Mouse (Mus musculus) heart, adult 2 months (tissue): ENCODE results near the gene Agap3. TPM values are rescaled to one million over a fixed set of nuclear protein-coding genes. Genes with fewer than 3 reads are reported as not detected.

Experiments
- DNase-seq, 2 experiments: peaks; one replicate each; pipeline ENCODE4 v3.0.0; 2021
- H3K27ac ChIP-seq: fragments of 200-600 bp; 2 replicates; pipeline ENCODE4 v1.8.1; 2022
- H3K27me3 ChIP-seq: fragments of 200-500 bp; 2 replicates; pipeline ENCODE4 v1.6.1; 2012; ENCODE audit warnings: mild to moderate bottlenecking, low read length, inconsistent platforms, mixed read lengths; ENCODE audit not compliant: control insufficient read depth, insufficient read depth
- H3K36me3 ChIP-seq: fragments of 200-500 bp; 2 replicates; pipeline ENCODE4 v1.6.1; 2012; ENCODE audit warnings: low read length, inconsistent platforms; ENCODE audit not compliant: control insufficient read depth, insufficient read depth
- H3K4me1 ChIP-seq: fragments of 200-500 bp; 2 replicates; pipeline ENCODE4 v1.6.1; 2011; ENCODE audit warnings: low read length; ENCODE audit not compliant: control insufficient read depth, insufficient read depth
- H3K4me3 ChIP-seq: fragments of 200-600 bp; 2 replicates; pipeline ENCODE4 v1.8.1; 2022
- H3K79me2 ChIP-seq: fragments of 200-500 bp; replicated peaks from 2 replicates; pipeline ENCODE4 v1.6.1; 2012; ENCODE audit warnings: mild to moderate bottlenecking, inconsistent platforms, low read length, moderate library complexity, mixed read lengths; ENCODE audit not compliant: control insufficient read depth, insufficient read depth
- H3K9ac ChIP-seq: fragments of 200-500 bp; 2 replicates; pipeline ENCODE4 v1.6.1; 2012; ENCODE audit warnings: low read depth, mild to moderate bottlenecking, control low read depth, inconsistent platforms, low read length, mixed read lengths
- CTCF ChIP-seq: fragments of 200-600 bp; IDR thresholded peaks from 2 replicates; pipeline ENCODE4 v1.8.1; 2022; ENCODE audit warnings: antibody characterized with exemption, mild to moderate bottlenecking, moderate library complexity
- EP300 ChIP-seq: fragments of 200-500 bp; IDR thresholded peaks from 2 replicates; pipeline ENCODE4 v1.6.1; 2011; ENCODE audit warnings: low read depth, low read length, control low read depth; ENCODE audit not compliant: insufficient read depth
- POLR2A ChIP-seq: fragments of 200-500 bp; IDR thresholded peaks from 2 replicates; pipeline ENCODE4 v1.6.1; 2011; ENCODE audit warnings: mild to moderate bottlenecking, low read depth, low read length, control low read depth; ENCODE audit not compliant: insufficient read depth
- WGBS: fragments of 180-500 bp; shearing (Covaris S2); methylation state at CpG from one replicate; pipeline ENCODE4 v1.1.7; 2018; 5-methylcytosine and 5-hydroxymethylcytosine counted together
- intact Hi-C: fragments of 180-260 bp; cut with DNase I; formaldehyde crosslinking; loops from one replicate; pipeline ENCODE4 v1.15.1; 2025
- polyA plus RNA-seq: library from polyadenylated mRNA; depleted of rRNA; stranded (reverse); fragments of >200 nt; gene quantifications from 2 replicates; pipeline ENCODE4 v1.2.3, GENCODE M21; 2012
- total RNA-seq, 2 experiments: library from RNA; stranded (reverse); gene quantifications; 2 replicates each; pipeline ENCODE4 v1.2.3; 2021

The Agap3 gene
- total and polyA plus RNA-seq, 3 experiments, result 88.4 to 103 (median 102) TPM

DNA sequence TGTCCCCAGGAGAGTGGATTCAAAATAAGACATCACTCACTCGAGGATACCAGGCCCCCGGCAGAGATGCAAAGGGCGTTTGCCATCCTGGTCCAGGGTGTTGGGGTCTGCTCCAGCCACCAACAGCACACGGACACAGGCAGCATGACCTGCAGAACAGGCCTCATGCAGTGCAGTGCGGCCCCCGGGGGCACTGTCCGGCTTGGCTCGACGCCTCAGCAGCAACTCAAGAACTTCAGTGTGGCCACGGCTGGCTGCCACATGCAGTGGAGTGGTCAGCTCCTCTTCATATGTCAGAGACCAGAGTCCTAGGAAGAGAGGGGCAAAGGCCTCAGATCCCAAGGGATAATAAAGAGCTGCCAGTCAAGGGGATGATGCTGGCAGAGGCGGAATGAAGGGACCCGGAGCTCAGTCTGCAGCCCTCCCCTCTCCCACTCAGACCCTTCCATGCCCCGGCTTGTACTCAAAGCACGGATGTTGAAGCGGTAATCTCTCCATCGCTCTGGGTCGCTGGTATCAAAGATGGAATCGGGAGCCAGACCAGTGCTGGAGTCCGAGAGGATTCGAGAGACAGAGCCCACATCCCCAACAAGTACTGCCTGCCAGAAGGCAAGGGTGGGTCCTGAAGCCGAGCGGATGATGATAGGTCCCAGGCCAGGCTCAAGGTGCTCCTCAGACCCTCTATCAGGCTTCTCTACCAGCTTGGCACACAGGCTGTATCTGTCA, 87.8 kb downstream of the Agap3 start:
- H3K4me3 ChIP-seq, result peak overlapping the region; percentile 46
- H3K27ac ChIP-seq, result peak overlapping the region; percentile 90
- no peaks in the 10 kb centered on the region for H3K79me2 ChIP-seq
- intact Hi-C loops, result loop anchor here (5.0 kb wide), 1 partner anchor 38 kb away; the partner anchor contains the start of gene Abcf2
- H3K27me3 ChIP-seq, result no peaks in the 10 kb centered on the region
- H3K36me3 ChIP-seq, result no peaks in the 10 kb centered on the region
- H3K4me1 ChIP-seq, result peaks cover 5% of the 10 kb centered on the region
- DNase-seq, result no peak
- H3K9ac ChIP-seq, result peak overlapping the region; percentile 71
- TF ChIP-seq EP300 (no peak), CTCF (no peak), POLR2A (no peak)
- 56% methylated on average over 22 of the region's 22 CpGs for WGBS

DNA sequence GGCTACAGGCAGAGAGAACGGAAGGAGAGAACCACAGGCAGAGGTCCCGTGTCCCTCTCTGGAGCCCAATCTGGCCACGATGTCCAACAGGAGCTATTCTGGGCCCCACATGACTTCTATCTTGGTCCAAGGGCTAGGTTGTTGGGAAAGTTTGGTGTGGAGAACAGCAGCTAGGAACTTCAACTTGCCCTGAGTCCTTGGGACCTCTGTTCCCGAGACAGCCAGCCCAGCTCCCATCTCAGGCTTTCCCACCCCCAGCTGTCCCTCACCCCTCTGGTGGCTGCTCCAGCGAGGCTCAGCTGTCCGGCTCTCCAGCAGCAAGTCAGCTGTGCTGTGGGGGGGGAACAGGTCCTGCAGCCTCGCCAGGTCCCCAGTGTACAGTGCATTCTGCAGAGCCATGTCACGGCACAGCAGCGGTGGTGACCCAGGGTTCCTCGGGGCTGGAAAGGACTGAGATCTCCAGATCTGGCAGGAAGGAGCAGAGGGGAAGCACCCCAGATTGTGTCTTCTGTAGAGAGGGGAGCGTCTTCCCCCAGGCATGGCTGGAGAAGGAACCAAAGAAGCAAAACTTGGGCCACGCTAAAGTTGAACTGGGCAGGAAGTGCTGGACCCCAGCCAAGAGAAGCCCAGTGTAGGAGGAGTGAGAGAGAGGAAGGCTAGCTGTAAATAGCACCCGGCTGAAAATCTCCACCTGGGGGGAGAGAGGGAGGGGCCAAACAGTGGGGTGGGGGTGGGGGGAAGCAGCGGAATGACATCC, 88.6 kb downstream of the Agap3 start, which contains the start of gene Asb10:
TSS of gene Asb10 (minus strand) at position 592 of the 757 bp plus-strand sequence.
- H3K4me1 ChIP-seq, result peaks cover 5% of the 10 kb centered on the region
- peak; percentile 76 to 83 for DNase-seq
- H3K79me2 ChIP-seq, result no peaks in the 10 kb centered on the region
- H3K4me3 ChIP-seq, result peak within 1 kb of the TSS; percentile 46
- no peaks in the 10 kb centered on the region for H3K27me3 ChIP-seq
- WGBS, result 3% methylated on average over 14 of the region's 14 CpGs
- peak within 1 kb of the TSS; percentile 90 for H3K27ac ChIP-seq
- intact Hi-C loops, result loop anchor here (5.0 kb wide), 1 partner anchor 37 kb away; the partner anchor contains the start of gene Abcf2
- H3K9ac ChIP-seq, result peak within 1 kb of the TSS; percentile 71
- TF ChIP-seq EP300, result peak; percentile 55
- TF ChIP-seq CTCF, result peak; percentile 15; the same call in 1 of the 2 replicates
- peak; percentile 80 for TF ChIP-seq POLR2A
- no peaks in the 10 kb centered on the region for H3K36me3 ChIP-seq

GRCm38 (mm10) chr5:24541144-24541569, 89.2 kb downstream of the Agap3 start:
- H3K79me2 ChIP-seq, result no peaks in the 10 kb centered on the region
- 8% methylated on average over 6 of the region's 6 CpGs for WGBS
- no peaks in the 10 kb centered on the region for H3K36me3 ChIP-seq
- intact Hi-C loops, result loop anchor here (5.0 kb wide), 1 partner anchor 36 kb away; the partner anchor contains the start of gene Abcf2
- H3K9ac ChIP-seq, result peak overlapping the region; percentile 3; the same call in 1 of the 2 replicates
- peak overlapping the region; percentile 23; the same call in 1 of the 2 replicates for H3K4me3 ChIP-seq
- DNase-seq, result peak in 1 of 2 experiments; percentile 39
- H3K4me1 ChIP-seq, result peaks cover 5% of the 10 kb centered on the region
- TF ChIP-seq EP300 (no peak), POLR2A (no peak), CTCF (no peak)
- peak overlapping the region; percentile 90 for H3K27ac ChIP-seq
- no peaks in the 10 kb centered on the region for H3K27me3 ChIP-seq

- H3K4me3 ChIP-seq, result no peak overlapping the region
- no peak overlapping the region for H3K27ac ChIP-seq
- H3K79me2 ChIP-seq, result no peaks in the 10 kb centered on the region
- intact Hi-C loops, result loop anchor here (5.0 kb wide), 1 partner anchor 35 kb away; the partner anchor contains the start of gene Abcf2
- no peak overlapping the region for H3K9ac ChIP-seq
- no peaks in the 10 kb centered on the region for H3K27me3 ChIP-seq
- peaks cover 3% of the 10 kb centered on the region for H3K4me1 ChIP-seq
- H3K36me3 ChIP-seq, result no peaks in the 10 kb centered on the region
- no peak for DNase-seq
- WGBS, result 82% methylated on average over 7 of the region's 7 CpGs
- TF ChIP-seq CTCF, result no peak
- no peak for TF ChIP-seq EP300
- no peak for TF ChIP-seq POLR2A
These were observed 90.7 kb downstream of the Agap3 start for GRCm38 (mm10) chr5:24542643-24543042.

DNA sequence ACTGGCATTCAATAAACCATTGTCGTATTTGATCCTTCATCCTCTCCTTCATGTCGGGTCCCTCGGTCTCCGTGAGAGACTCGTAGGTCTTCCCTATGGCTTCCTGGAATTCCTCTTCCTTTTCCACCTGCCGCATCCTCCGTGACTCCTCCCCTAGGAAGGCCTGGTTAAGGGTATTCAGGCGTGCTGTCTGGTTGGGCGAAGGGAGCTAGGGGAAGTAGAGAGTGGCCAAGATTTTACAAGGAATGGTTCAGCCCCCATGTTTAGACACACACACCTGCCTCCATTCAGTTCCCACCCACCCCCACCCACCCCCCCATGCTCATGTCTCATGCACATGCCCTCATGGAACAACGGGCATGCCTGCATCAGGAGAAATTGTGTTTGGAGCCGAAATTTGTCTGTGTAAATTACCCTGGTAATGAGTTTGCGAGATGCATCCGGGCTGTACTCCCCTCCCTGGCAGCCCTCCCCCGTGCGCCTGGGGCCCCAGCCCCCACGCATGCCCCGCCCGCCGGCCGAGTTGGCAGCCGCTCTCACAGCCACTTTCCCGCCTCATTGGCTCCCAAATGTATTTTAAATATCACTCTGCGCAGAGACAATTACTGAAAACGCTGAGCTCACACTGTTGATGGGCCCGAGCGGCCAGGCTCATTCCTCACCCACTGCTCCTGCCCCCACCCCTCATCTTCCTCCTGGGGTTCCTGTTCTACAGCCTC, 98.8 kb downstream of the Agap3 start:
- peaks cover 2% of the 10 kb centered on the region; the same call in 1 of the 2 replicates for H3K4me1 ChIP-seq
- 23% methylated on average over 26 of the region's 26 CpGs for WGBS
- no peaks in the 10 kb centered on the region for H3K79me2 ChIP-seq
- H3K9ac ChIP-seq, result no peak overlapping the region
- H3K27ac ChIP-seq, result no peak overlapping the region
- no peak overlapping the region for H3K4me3 ChIP-seq
- peak; percentile 45 to 54 for DNase-seq
- TF ChIP-seq POLR2A (no peak), CTCF (no peak), EP300 (no peak)
- intact Hi-C loops, result no loop called here
- no peaks in the 10 kb centered on the region for H3K27me3 ChIP-seq
- no peaks in the 10 kb centered on the region for H3K36me3 ChIP-seq
